Mouse (Mus musculus): ENCODE measurements around the gene Ptch1. TPM values are rescaled to one million over a fixed set of nuclear protein-coding genes. Genes with fewer than 3 reads are reported as not detected.

The Ptch1 gene
- total and polyA plus RNA-seq, 2 experiments from 2014 or later, result 2.3 to 10.4 TPM

DNA sequence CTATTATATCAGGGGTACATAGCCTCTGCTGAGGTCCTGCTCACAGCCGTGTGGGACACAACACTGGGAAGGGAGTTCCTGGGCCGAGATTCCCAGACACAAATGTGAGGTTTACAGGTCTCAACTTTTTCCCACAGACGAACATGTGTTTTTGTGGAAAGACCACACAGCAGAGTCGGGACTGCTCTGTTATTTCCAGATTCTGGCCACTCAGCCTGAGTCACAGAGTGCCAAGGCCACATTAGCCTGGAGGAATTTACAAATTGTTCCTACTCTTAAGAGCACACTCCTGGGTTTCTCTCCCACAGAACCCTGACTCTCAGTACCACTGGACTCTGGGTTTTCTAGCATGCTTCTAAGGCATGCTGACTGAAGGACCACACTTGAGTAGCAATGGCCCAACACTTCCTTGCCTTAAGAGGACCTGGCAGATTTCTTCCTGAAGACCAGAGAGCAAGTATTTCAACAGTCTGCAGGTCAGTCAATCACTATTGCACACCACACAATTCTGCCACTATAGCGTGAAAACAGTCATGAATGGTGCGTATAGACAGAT lies 66.3 kb downstream of the Ptch1 start:
- DNase-seq (ENCODE audit: low spot score), result no peak
- Histone ChIP-seq H3K9me3 (replicated peaks; ENCODE audit: control insufficient read depth, low read length) (0 out of 2 replicates have a peak, but pooled peaks cover 4% of the 10 kb centered on the region), H3K27ac (ENCODE audit: low read depth) (no peak overlapping the region), H3K4me3 (ENCODE audit: low read depth, low read length) (no peak overlapping the region), H3K4me1 (ENCODE audit: control insufficient read depth, insufficient read depth) (no peaks in the 10 kb centered on the region), H3K9ac (replicated peaks; ENCODE audit: low read depth, low read length) (no peak overlapping the region), H3K36me3 (replicated peaks; ENCODE audit: control insufficient read depth, insufficient read depth, low read length) (peaks cover 39% of the 10 kb centered on the region), H3K4me2 (ENCODE audit: low read depth, low read length) (no peak overlapping the region), H3K27me3 (ENCODE audit: control insufficient read depth, insufficient read depth, low read length) (no peaks in the 10 kb centered on the region)
- 88% methylated on average over 6 of the region's 6 CpGs for WGBS
- TF ChIP-seq EP300 (IDR thresholded peaks at IDR 0.05; ENCODE audit: low read depth), result no peak
- TF ChIP-seq CTCF (IDR thresholded peaks at IDR 0.05; ENCODE audit: low read depth), result no peak
- ATAC-seq (ENCODE audit: insufficient read depth, low read depth), result no peak

DNA sequence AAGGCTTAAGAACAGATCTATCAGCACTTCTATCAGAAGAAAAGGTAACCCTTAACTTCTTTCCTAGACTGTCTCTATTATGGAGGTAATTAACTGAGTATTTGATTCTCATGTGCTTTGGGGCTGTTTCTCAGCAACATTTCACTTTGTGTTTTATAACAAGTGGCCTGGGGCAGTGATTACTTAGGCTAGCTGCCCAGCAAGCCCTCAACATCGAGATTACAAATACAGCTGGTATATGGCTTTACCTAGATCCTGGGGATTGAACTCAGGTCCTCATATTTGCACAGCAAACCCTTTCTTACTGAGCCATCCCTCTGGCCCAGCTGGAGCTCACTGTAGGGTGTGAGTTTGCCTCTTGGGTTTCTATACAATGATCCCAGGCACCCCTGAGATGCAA lies 67.0 kb downstream of the Ptch1 start:
- Histone ChIP-seq H3K9me3 (replicated peaks; ENCODE audit: control insufficient read depth, low read length) (0 out of 2 replicates have a peak, but pooled peaks cover 4% of the 10 kb centered on the region), H3K36me3 (replicated peaks; ENCODE audit: control insufficient read depth, insufficient read depth, low read length) (peaks cover 31% of the 10 kb centered on the region), H3K27me3 (ENCODE audit: control insufficient read depth, insufficient read depth, low read length) (no peaks in the 10 kb centered on the region), H3K4me2 (ENCODE audit: low read depth, low read length) (no peak overlapping the region), H3K4me3 (ENCODE audit: low read depth, low read length) (no peak overlapping the region), H3K27ac (ENCODE audit: low read depth) (no peak overlapping the region), H3K4me1 (ENCODE audit: control insufficient read depth, insufficient read depth) (no peaks in the 10 kb centered on the region), H3K9ac (replicated peaks; ENCODE audit: low read depth, low read length) (no peak overlapping the region)
- DNase-seq (ENCODE audit: low spot score) (no peak), ATAC-seq (ENCODE audit: insufficient read depth, low read depth) (no peak)
- WGBS, result 53% methylated on average over 1 of the region's 1 CpGs
- TF ChIP-seq CTCF (IDR thresholded peaks at IDR 0.05; ENCODE audit: low read depth) (no peak), EP300 (IDR thresholded peaks at IDR 0.05; ENCODE audit: low read depth) (no peak)

DNA sequence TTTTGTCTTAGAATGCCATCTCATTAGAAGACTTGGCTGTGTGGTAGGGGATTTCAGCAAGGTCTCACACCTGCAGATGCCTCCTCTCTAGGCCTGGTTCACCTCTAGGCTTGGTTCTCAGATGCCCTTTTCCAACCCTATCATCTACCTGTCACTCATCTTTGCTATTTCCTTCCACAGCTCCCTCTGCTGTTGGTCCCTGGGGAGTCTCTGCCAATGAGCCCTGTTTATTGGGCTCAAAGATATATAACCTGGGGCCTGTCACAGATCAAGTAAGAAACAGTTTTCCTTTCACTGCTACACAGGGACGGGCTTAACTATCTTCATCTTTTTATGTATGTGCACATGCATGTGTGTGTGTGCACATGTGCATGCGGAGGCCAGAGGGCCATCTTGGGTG lies 71.0 kb downstream of the Ptch1 start:
- H3K36me3 ChIP-seq (replicated peaks; ENCODE audit: control insufficient read depth, insufficient read depth, low read length), result no peaks in the 10 kb centered on the region
- H3K27me3 ChIP-seq (ENCODE audit: control insufficient read depth, insufficient read depth, low read length), result no peaks in the 10 kb centered on the region
- no peak overlapping the region for H3K4me2 ChIP-seq (ENCODE audit: low read depth, low read length)
- WGBS, result 95% methylated on average over 2 of the region's 2 CpGs
- H3K9me3 ChIP-seq (replicated peaks; ENCODE audit: control insufficient read depth, low read length), result no peaks in the 10 kb centered on the region
- no peaks in the 10 kb centered on the region for H3K4me1 ChIP-seq (ENCODE audit: control insufficient read depth, insufficient read depth)
- H3K9ac ChIP-seq (replicated peaks; ENCODE audit: low read depth, low read length), result no peak overlapping the region
- ATAC-seq (ENCODE audit: insufficient read depth, low read depth) (no peak), DNase-seq (ENCODE audit: low spot score) (no peak)
- no peak overlapping the region for H3K27ac ChIP-seq (ENCODE audit: low read depth)
- no peak for TF ChIP-seq CTCF (IDR thresholded peaks at IDR 0.05; ENCODE audit: low read depth)
- no peak for TF ChIP-seq EP300 (IDR thresholded peaks at IDR 0.05; ENCODE audit: low read depth)
- H3K4me3 ChIP-seq (ENCODE audit: low read depth, low read length), result no peak overlapping the region

DNA sequence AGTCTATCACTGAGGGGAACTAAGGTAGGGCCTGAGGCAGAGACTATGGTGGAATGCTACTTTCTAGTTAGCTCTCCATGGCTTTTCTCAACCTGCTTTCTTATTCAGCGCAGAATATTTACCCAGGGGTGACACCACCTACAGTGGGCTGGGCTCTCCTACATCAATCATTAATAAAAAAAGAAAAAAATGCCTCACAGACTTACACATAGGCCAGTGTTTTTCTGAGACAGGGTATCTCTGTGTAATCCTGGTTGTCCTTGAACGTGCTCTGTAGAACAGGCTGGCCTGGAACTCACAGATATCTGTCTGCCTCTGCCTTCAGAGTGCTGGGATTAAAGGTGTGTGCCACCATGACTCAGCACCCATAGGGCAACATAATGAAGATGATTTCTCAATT lies 73.9 kb downstream of the Ptch1 start:
- H3K9ac ChIP-seq (replicated peaks; ENCODE audit: low read depth, low read length), result no peak overlapping the region
- H3K9me3 ChIP-seq (replicated peaks; ENCODE audit: control insufficient read depth, low read length), result no peaks in the 10 kb centered on the region
- DNase-seq (ENCODE audit: low spot score) (no peak), ATAC-seq (ENCODE audit: insufficient read depth, low read depth) (no peak)
- no peak overlapping the region for H3K4me3 ChIP-seq (ENCODE audit: low read depth, low read length)
- H3K4me1 ChIP-seq (ENCODE audit: control insufficient read depth, insufficient read depth), result no peaks in the 10 kb centered on the region
- TF ChIP-seq CTCF (IDR thresholded peaks at IDR 0.05; ENCODE audit: low read depth) (no peak), EP300 (IDR thresholded peaks at IDR 0.05; ENCODE audit: low read depth) (no peak)
- 76% methylated on average over 2 of the region's 2 CpGs for WGBS
- H3K4me2 ChIP-seq (ENCODE audit: low read depth, low read length), result no peak overlapping the region
- H3K36me3 ChIP-seq (replicated peaks; ENCODE audit: control insufficient read depth, insufficient read depth, low read length), result no peaks in the 10 kb centered on the region
- H3K27ac ChIP-seq (ENCODE audit: low read depth), result no peak overlapping the region
- H3K27me3 ChIP-seq (ENCODE audit: control insufficient read depth, insufficient read depth, low read length), result no peaks in the 10 kb centered on the region

DNA sequence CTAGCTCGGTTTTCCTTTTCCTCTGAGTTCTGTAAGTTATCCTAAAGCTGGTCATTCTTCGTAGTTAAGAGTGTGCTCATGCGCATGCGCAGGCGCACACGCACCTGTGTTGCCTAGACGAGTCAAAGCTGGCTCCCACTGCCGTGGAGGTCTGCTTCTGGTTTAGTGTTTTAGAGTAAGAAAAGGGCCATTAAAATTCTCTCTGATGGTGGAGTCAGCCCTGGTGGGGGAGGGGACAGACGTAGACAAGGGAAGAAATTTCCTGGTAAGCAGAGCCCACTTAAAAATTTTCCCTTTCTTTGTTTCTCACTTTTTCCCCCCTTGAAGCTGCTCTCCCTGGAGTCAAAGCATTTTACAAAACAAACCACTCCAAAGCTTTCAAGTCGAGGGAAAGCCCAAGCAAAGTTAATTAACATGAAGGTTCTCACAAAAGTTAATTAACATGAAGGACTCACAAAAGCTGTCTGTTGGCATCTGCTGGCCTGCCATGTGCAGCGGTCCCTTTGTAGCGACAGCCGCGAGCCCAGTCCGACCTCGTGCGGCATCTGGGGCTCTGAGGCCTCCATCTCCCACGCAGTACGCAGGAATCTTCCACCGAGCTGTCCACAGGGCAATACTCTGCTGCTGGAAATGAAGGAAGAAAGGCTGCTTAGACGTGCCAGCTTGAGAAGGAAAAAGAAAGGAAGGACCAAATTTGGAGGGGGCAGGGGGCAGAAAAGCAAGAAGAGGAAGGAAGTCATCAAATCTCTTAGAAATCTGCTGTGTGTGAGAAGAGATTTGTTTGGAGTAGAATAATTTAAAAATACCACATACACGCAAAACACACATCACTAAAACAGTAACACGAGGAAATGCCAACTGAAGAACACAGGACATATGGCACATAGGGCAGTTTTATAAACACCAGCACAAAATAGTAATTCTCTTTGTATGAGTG lies 76.5 kb downstream of the Ptch1 start, which contains the start of gene Fancc:
Gene Fancc (minus strand): TSS at position 633 of the 937 bp plus-strand sequence.
- Histone ChIP-seq H3K4me1 (ENCODE audit: control insufficient read depth, insufficient read depth) (no peaks in the 10 kb centered on the region), H3K9me3 (replicated peaks; ENCODE audit: control insufficient read depth, low read length) (no peaks in the 10 kb centered on the region), H3K27me3 (ENCODE audit: control insufficient read depth, insufficient read depth, low read length) (no peaks in the 10 kb centered on the region), H3K4me2 (ENCODE audit: low read depth, low read length) (peak within 1 kb of the TSS; percentile 27; the same call in 1 of the 2 replicates), H3K36me3 (replicated peaks; ENCODE audit: control insufficient read depth, insufficient read depth, low read length) (no peaks in the 10 kb centered on the region), H3K9ac (replicated peaks; ENCODE audit: low read depth, low read length) (no peak within 1 kb of the TSS), H3K4me3 (ENCODE audit: low read depth, low read length) (no peak within 1 kb of the TSS), H3K27ac (ENCODE audit: low read depth) (no peak within 1 kb of the TSS)
- TF ChIP-seq CTCF (IDR thresholded peaks at IDR 0.05; ENCODE audit: low read depth) (no peak), EP300 (IDR thresholded peaks at IDR 0.05; ENCODE audit: low read depth) (no peak)
- WGBS, result 36% methylated on average over 23 of the region's 23 CpGs
- DNase-seq (ENCODE audit: low spot score) (no peak), ATAC-seq (ENCODE audit: insufficient read depth, low read depth) (no peak)
